Mouse (Mus musculus) erythroblast, adult 5-6 weeks (primary cell): Measurements from ENCODE around the gene Ccdc189. TPM values are rescaled to one million over a fixed set of nuclear protein-coding genes. Genes with fewer than 3 reads are reported as not detected.
A peak's percentile ranks its signal among the peaks of the same experiment; 100 is the strongest.
"Not testable (repeated sequence)": the region's sequence is repeated elsewhere in the genome, so short reads cannot be mapped to it uniquely, and the experiment has no call there.

ENCODE experiments used
- ATAC-seq: replicated peaks from 2 replicates; pipeline ENCODE4 v1.8.0; 2016; ENCODE audit warnings: moderate number of reproducible peaks, mild to moderate bottlenecking, moderate TSS enrichment, inconsistent platforms; ENCODE audit not compliant: poor library complexity, low FRiP score, severe bottlenecking
- total RNA-seq, 2 experiments: library from RNA; stranded (forward) in 1 of 2; stranded (reverse) in 1 of 2; fragments of 150-400 nt in 1 of 2; fragments of 200-764, 138-1000 nt in 1 of 2; gene quantifications; 2 replicates each; pipeline versions ENCODE4 v1.2.3 to v1.2.4; 2015 to 2017; ENCODE audit warnings: low replicate concordance in 2 of 2

Ccdc189 gene
- total RNA-seq (2015; ENCODE audit: low replicate concordance) (4.0 and 14.0 TPM in 2 replicates), total RNA-seq (2017; ENCODE audit: low replicate concordance) (26.1 and 31.4 TPM in 2 replicates)

DNA sequence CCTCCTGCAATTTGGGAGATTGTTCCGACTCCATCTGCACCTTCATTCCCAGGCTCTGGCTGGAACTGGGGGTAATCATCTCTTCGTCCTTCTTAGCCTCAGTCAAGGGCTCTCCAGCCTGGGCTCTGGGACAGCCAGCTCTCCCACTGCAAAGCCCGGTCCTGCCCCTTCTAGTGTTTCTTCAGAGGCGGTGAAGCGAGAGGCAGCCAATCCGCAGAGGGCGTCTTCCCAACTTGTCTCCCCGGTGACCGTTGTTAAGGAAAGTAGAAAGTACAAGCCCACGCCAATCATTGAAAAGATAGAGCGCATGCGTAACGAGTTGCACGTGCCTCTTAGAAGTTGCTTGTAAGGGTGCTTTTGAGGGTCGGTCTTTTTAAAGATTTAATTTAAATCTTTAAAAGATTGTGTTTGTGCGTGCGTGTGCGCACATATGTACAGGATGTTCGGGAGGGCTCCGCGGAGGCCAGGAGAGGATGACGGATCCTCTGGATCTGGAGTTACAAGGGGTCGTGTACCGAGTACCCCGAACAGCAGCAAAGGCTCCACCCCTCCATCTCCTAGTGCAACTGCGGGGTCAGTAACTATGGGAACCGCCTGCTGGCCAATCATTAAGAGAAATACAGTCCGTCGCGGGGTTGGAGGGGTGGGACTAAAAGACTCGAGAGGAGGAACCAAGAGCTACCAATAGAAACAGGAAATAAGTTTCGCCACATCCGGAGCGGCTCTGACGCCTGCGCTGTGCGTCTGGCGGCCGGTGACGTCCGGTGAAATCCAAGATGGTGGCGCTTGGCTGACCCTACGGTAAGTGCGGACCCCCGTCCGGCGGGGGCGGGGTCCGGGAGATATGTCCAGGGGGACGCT, at the start of gene Ccdc189, which contains the start of gene Rnf40:
Ccdc189 (minus strand) TSS at position 585 of the 861 bp plus-strand sequence.
Rnf40 (plus strand) TSS at position 757 of the 861 bp plus-strand sequence.
- peak; percentile 85 for ATAC-seq

DNA sequence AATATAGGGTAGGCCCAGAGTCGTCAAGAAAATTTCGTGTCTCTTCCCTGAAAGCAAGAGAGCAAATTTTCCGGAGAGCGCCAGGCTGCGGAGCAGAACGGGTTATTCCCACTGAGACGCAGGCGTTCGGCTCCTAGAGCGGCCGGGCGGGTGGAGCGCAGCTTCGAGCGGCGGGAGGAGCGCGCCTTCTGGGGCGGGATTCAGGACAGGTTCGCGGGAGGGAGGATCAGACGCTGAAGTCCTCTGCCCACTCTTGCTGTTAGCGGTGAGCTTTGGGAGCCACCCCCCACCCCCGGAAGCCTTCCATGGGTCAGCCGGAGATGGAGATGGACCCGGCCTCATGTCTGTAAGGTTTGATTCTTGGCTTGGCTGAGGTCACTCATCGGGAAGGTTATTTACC, 48.6 kb upstream of the Ccdc189 start:
- no peak for ATAC-seq

GRCm38 (mm10) chr7:127631416-127631815, 43.0 kb upstream of the Ccdc189 start:
- ATAC-seq = no peak

DNA sequence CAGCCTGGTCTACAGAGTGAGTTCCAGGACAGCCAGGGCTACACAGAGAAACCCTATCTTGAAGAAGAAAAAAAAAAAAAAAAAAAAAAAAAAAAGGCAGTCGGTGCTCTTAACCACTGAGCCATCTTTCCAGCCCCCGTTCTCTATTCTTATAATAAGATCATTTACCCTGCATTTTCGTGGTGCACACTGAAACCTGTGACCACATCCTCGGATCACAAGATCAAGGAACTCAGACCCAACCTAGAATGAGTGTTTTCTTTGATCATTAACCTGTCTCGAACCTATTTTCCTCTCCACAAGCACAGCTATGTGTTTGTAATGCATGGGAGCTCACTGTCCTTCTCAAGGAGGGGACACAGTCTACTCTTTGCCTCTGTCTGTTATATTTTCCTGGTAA, 40.3 kb upstream of the Ccdc189 start:
- no peak for ATAC-seq

GRCm38 (mm10) chr7:127626471-127626870, 38.1 kb upstream of the Ccdc189 start:
- peak; percentile 100 for ATAC-seq

DNA sequence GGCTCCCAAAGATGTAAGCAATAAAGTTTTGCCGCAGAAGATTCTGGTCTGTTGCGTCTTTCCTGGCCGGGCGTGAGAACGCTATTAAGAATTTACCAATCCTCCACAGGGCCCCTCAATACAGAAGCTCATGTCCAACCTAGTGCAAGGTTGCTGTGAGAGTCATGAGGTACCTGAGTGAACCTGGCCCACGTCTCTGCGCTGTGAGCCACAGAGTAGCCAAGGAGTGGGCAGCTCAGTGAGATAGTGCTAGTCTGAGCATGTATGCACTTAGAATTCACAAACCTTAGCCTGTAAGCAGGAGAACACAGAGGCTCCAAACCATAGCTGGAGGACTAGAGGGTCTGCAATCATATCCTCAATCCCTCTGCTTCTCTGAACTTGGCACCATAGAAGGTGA, 37.6 kb upstream of the Ccdc189 start:
- peak; percentile 61 for ATAC-seq

DNA sequence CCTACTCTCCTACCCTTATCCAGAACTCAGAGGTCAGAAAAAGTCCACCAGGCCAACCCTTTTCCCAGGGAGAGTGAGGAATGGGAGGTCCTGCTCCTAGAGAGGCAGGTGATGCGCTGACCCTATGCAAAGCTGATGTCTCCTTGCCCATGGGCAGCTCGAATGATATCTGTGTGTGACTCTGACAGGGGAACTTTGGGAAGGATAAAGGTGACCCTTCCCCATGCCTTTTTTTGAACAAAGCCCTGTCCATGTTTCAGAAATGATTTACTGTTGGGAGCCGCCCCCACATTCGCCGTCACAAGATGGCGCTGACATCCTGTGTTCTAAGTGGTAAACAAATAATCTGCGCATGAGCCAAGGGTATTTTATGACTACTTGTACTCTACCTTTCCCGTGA, 30.0 kb upstream of the Ccdc189 start:
- ATAC-seq = not testable (repeated sequence)

GRCm38 (mm10) chr7:127617962-127618361, 29.6 kb upstream of the Ccdc189 start:
- no peak for ATAC-seq

- ATAC-seq = no peak
Observed at GRCm38 (mm10) chr7:127616881-127617280, 28.5 kb upstream of the Ccdc189 start.

GRCm38 (mm10) chr7:127616336-127616735, 27.9 kb upstream of the Ccdc189 start:
- no peak for ATAC-seq

DNA sequence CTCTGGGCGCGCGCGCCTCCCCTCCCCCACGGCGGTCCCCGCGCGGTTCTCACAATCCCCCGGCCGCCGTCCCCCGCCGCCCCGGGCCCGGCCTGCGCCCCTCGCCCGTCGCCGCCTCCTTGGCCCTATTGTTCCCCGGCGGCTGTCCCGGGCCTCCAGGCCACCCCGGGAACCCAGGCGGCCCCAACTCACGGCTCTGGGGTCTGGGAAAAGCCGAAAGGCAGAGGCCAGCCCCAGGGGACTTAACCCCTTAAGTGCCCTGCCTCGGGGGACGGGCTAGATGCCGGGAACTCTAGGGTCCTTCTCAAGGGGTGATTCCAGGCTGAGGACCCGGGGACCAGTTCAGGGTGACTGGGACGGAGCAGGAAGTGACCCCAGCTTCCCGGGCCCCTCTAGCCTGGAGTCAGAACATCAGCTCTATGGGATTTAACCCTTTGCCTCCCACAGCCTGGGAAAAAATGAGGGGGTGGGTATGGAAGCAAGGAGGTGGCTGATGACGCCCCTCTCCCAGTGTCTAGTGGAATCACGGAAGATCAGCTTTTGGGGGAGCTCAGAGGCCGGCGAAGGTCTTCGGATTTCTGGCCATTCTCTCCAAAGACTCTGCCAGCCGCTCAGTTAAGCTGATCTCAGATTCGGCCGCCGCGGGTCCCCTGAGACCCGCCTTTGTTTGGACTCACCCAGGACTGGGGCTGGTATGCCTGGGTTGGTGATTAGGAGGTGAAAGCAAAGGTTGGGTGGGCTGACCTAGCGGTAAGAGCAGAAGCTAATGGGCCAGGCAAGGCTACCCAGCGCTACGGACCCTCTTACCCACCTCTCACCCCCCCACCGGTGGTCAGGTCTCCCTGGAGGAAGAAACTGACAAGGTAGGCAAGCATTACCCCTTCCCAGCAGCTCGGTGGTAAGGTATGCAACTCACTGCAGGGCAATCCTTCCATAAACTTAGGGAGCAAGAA, 26.8 kb upstream of the Ccdc189 start, which contains the start of gene Zfp629:
Zfp629 (minus strand) TSS at position 907 of the 953 bp plus-strand sequence.
- ATAC-seq = no peak

DNA sequence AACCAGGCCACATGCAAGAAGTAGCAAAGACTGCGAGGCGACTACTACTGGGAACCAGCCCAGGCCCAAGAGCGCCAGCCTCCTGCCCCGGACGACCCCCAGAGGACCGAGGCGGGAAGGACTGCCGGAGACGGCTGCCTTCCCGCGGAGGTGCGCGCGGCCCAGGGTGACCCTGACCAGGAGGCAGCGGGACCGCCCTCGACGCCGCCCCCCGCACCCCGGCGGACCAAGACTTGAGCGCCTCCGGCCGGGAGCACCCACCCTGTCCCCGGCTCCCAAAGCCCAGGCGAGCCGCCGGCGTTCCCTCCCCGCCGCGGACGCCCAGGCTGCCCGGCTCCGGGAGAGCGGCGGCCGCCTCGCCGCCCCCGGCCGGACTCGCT, 26.1 kb upstream of the Ccdc189 start:
- ATAC-seq = no peak

GRCm38 (mm10) chr7:127614091-127614490, 25.7 kb upstream of the Ccdc189 start:
- no peak for ATAC-seq

DNA sequence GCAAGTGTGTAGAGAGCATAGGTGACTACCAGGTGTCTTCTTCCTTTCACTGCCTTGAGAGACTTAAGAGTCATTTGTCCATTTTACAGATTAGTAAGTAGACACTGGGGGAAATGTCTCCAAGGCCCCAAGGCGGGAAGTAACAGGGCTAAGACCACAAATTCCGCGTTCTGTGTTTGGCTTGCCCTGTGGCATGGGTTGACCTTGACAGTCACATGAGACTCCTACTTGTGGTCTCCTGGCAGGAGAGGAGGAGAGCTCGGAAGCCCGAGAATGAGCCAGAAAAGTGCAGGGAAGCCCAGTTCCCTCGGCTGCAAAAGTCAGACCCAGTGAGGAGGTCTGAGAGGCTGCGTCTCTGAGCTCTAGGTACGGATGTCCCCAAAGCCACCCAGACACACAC, 25.1 kb upstream of the Ccdc189 start:
- ATAC-seq = no peak

DNA sequence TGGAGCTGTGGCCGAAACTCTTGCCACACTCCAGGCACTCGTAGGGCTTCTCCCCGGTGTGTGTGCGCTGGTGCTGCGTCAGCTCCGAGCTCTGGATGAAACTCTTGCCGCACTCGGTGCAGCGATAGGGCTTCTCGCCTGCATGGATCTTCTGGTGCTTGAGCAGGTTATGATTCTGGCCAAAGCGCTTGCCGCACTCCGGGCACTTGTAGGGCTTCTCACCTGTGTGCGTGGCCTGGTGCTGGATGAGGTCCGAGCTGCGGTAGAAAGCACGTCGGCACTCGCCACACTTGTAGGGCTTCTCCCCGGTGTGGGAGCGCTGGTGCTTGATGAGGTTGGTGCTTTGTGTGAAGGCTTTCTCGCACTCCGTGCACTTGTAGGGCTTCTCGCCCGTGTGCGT, 23.2 kb upstream of the Ccdc189 start:
- ATAC-seq = no peak

GRCm38 (mm10) chr7:127611011-127611410, 22.6 kb upstream of the Ccdc189 start:
- no peak for ATAC-seq

DNA sequence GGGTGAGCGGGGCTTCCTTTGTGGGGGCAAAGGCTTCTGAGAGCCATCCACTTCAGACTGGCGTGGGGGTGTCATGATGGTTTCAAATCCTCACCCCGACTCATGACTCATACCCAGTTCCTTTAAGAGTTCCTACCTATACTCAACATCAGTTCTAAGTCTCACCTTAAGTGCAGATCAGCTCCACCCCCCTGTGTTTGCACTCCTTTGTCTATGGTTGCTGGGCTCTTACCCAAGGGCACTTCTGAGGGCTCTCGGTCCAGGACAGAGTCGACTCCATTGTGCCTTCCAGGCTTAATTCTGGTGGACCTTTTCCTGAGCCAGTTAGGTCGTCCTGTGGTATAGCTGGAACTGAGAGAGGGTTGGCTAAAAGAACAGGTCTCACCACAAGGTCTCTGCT, 18.8 kb upstream of the Ccdc189 start:
- no peak for ATAC-seq

- ATAC-seq = no peak
Observed at GRCm38 (mm10) chr7:127604256-127604655, 15.9 kb upstream of the Ccdc189 start.

- no peak for ATAC-seq
Observed at GRCm38 (mm10) chr7:127602903-127603302, 14.5 kb upstream of the Ccdc189 start.

- ATAC-seq = peak; percentile 52
Observed at GRCm38 (mm10) chr7:127601735-127602134, 13.3 kb upstream of the Ccdc189 start.
